Comparison of ENCODE assay signal across 23 mouse cellular contexts in the genomic region with DNA sequence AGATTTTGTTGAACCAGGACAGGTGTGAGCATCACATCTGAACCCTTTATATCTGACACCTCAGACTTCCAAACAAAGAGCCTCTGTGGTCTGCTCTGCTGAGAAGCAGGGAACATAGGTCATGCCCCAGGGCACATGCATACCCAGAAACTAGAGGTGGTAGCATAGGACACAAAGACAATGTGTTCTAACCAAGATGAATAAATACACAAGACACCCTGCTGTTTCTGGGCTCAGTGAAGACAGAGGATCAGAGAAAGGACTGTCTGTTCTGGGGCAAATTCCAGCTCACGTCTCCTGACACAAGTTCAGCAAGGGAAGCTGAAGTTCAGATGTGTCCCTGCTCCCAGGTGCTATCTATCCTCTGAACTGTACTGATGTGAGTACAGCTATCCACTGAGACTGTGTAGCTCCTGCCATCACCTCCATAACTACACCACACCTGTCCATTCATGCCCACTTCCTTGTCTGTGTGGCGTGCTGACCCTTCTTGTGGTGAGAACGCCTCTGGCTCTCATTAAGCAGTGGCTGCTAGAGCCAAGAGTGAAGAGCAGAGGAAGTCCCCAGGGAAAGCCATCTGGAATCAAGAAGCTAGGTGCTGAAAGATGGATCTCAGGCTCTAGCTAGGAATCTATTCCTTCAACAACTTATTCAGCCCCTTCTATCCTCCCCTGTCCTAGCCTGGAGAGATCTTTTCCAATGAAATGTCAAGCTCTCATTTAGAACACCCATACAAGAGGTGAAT.
DNase-seq lines count a peak whose midpoint lies in the region; ATAC-seq and TF ChIP-seq lines count a peak whose summit lies in the region.
"Had no signal": no experiment of that assay in that cellular context is flagged by ENCODE, and none has a peak within 500 bp of the region (broad histone marks: within the 10 kb centered on the region; RNA-seq: fewer than 3 reads in every experiment).

No protein-coding gene starts in this region.

- no peaks in the 10 kb centered on the region for H3K27me3 ChIP-seq in heart, embryonic 12.5 days (replicated peaks)
- H3K27me3 ChIP-seq: forebrain, embryonic 15.5 days; heart, embryonic 13.5 days; liver, embryonic 15.5 days; midbrain, embryonic 12.5 days had no signal

- ATAC-seq in heart, embryonic 12.5 days (ENCODE audit: insufficient number of reproducible peaks, low FRiP score) = no peak
- ATAC-seq: forebrain, embryonic 15.5 days; inflammation-experienced regulatory T-cells, adult 6 months had no signal

- no peaks in the 10 kb centered on the region for H3K36me3 ChIP-seq in heart, embryonic 12.5 days
- H3K36me3 ChIP-seq: forebrain, embryonic 15.5 days; heart, embryonic 13.5 days; limb, embryonic 10.5 days; liver, embryonic 15.5 days; midbrain, embryonic 12.5 days had no signal

- WGBS in lung, adult 2 months = 64% methylated on average over 3 of the region's 3 CpGs
- 39% methylated on average over 3 of the region's 3 CpGs for WGBS in heart, embryonic 12.5 days

- TF ChIP-seq CTCF in lung, adult 2 months (IDR thresholded peaks at IDR 0.05; ENCODE audit: insufficient read depth, low read length) = no peak

- TF ChIP-seq POLR2A in lung, adult 2 months (IDR thresholded peaks at IDR 0.05; ENCODE audit: borderline replicate concordance, extremely low read depth, low read depth, low read length) = no peak

- intact Hi-C loops in heart, postnatal 10 days (cut with DNase I) = loop anchor here (5.0 kb wide), 1 partner anchor 298 kb away; no protein-coding TSS in a partner anchor
- intact Hi-C loops in heart, postnatal 36 days (cut with DNase I) = no loop called here

- no peak overlapping the region for H3K9ac ChIP-seq in heart, embryonic 12.5 days
- H3K9ac ChIP-seq: forebrain, embryonic 15.5 days; heart, embryonic 13.5 days; liver, embryonic 15.5 days; midbrain, embryonic 12.5 days had no signal

- H3K4me3 ChIP-seq in lung, adult 2 months (replicated peaks; ENCODE audit: extremely low read depth, low read depth, low read length) = no peak overlapping the region
- H3K4me3 ChIP-seq in heart, embryonic 12.5 days = no peak overlapping the region
- H3K4me3 ChIP-seq: forebrain, embryonic 15.5 days; heart, embryonic 13.5 days; limb, embryonic 10.5 days; liver, embryonic 15.5 days; midbrain, embryonic 12.5 days had no signal

- peak; percentile 15 to 16 for DNase-seq in heart, postnatal 10 days
- DNase-seq in heart, postnatal 36 days = no peak
- DNase-seq in lung, postnatal 25 days (ENCODE audit: low spot score) = peak; percentile 6
- DNase-seq in lung, adult 2 months = no peak
- peak; percentile 78 for DNase-seq in Muller cell, postnatal 12 days (ENCODE audit: inconsistent ontology term)
- peak; percentile 37 for DNase-seq in brain, adult 2 months (ENCODE audit: low read depth, low spot score)
- no peak for DNase-seq in kidney, postnatal 4 days
- DNase-seq: adrenal gland, postnatal 25 days; cerebellum, adult 11 months; cerebellum, postnatal 25 days; gastrocnemius, postnatal 10 days; kidney, adult 18-20 months; liver; right cerebral cortex, postnatal 4 days; thymus, postnatal 25 days had no signal

- no peak overlapping the region for H3K27ac ChIP-seq in heart, embryonic 12.5 days (ENCODE audit: poor library complexity, severe bottlenecking)
- H3K27ac ChIP-seq: forebrain, embryonic 15.5 days; heart, embryonic 13.5 days; limb, embryonic 10.5 days; liver, embryonic 15.5 days; macrophage; midbrain, embryonic 12.5 days had no signal

- H3K4me1 ChIP-seq in lung, adult 2 months (ENCODE audit: control insufficient read depth, insufficient read depth, low read length) = peaks cover under 1% of the 10 kb centered on the region; the same call in 1 of the 2 replicates
- H3K4me1 ChIP-seq in heart, embryonic 12.5 days (replicated peaks) = no peaks in the 10 kb centered on the region
- H3K4me1 ChIP-seq: heart, embryonic 13.5 days; limb, embryonic 10.5 days; liver, embryonic 15.5 days; midbrain, embryonic 12.5 days had no signal

- H3K4me2 ChIP-seq in heart, embryonic 12.5 days = no peak overlapping the region
- H3K4me2 ChIP-seq: forebrain, embryonic 15.5 days; heart, embryonic 13.5 days; liver, embryonic 15.5 days; midbrain, embryonic 12.5 days had no signal

- H3K9me3 ChIP-seq in heart, embryonic 12.5 days (replicated peaks) = no peaks in the 10 kb centered on the region
- H3K9me3 ChIP-seq: forebrain, embryonic 15.5 days; heart, embryonic 13.5 days; limb, embryonic 10.5 days; liver, embryonic 15.5 days; midbrain, embryonic 12.5 days had no signal

Comparison
In these comparisons a context has a peak if more than half of its experiments do, and no peak if none do; other contexts are left out.
1. DNase-seq: peak in heart, postnatal 10 days (2 of 2), lung, postnatal 25 days (single experiment), Muller cell, postnatal 12 days (single experiment) and brain, adult 2 months (single experiment); none in heart, postnatal 36 days (0 of 2), lung, adult 2 months (single experiment) and kidney, postnatal 4 days (0 of 2).